Mouse (Mus musculus): Measurements from ENCODE around the gene B9d1. TPM values are rescaled to one million over a fixed set of nuclear protein-coding genes. Genes with fewer than 3 reads are reported as not detected.

The B9d1 gene
- polyA plus RNA-seq, 1 experiment from 2014 or later = 53.0 TPM

- Histone ChIP-seq H3K4me3 (no peak overlapping the region), H3K27me3 (ENCODE audit: poor library complexity, severe bottlenecking) (no peaks in the 10 kb centered on the region), H3K27ac (no peak overlapping the region), H3K36me3 (replicated peaks) (no peaks in the 10 kb centered on the region), H3K4me1 (no peaks in the 10 kb centered on the region), H3K9me3 (no peaks in the 10 kb centered on the region)
- DNase-seq (ENCODE audit: extremely low spot score, low spot score) = no peak
- 94% methylated on average over 5 of the region's 5 CpGs for WGBS
Observed at GRCm38 (mm10) chr11:61562421-61562820, 57.5 kb downstream of the B9d1 start.

Other genes starting within 250 kb of the B9d1 start
- gene Aldh3a2, start 237.7 kb upstream of the B9d1 start, polyA plus RNA-seq (2016; fragmentation: Nextera tagmentation; extraction: Ambion mirVana) = 19.3 and 19.4 TPM in 2 replicates
- not detected in 2 replicates for gene Slc47a2, start 162.3 kb upstream of the B9d1 start, polyA plus RNA-seq (2016; fragmentation: Nextera tagmentation; extraction: Ambion mirVana)
- gene Slc47a1, start 126.8 kb upstream of the B9d1 start, polyA plus RNA-seq (2016; fragmentation: Nextera tagmentation; extraction: Ambion mirVana) = 0.17 TPM in 1 of 2 replicates, not detected in the other
- 0.26 and 0.36 TPM in 2 replicates for gene Rnf112, start 51.0 kb upstream of the B9d1 start, polyA plus RNA-seq (2016; fragmentation: Nextera tagmentation; extraction: Ambion mirVana)
- 50.9 and 53.9 TPM in 2 replicates for gene Mfap4, start 19.7 kb upstream of the B9d1 start, polyA plus RNA-seq (2016; fragmentation: Nextera tagmentation; extraction: Ambion mirVana)
- 82.8 and 84.4 TPM in 2 replicates for gene Mapk7, start 10.7 kb upstream of the B9d1 start, polyA plus RNA-seq (2016; fragmentation: Nextera tagmentation; extraction: Ambion mirVana)
- 22.5 and 23.4 TPM in 2 replicates for gene Epn2, start 74.5 kb downstream of the B9d1 start, polyA plus RNA-seq (2016; fragmentation: Nextera tagmentation; extraction: Ambion mirVana)
- gene Grap, start 148.1 kb downstream of the B9d1 start, polyA plus RNA-seq (2016; fragmentation: Nextera tagmentation; extraction: Ambion mirVana) = 9.0 and 9.8 TPM in 2 replicates
- gene Fam83g, start 178.9 kb downstream of the B9d1 start, polyA plus RNA-seq (2016; fragmentation: Nextera tagmentation; extraction: Ambion mirVana) = 1.5 and 1.9 TPM in 2 replicates
- gene Slc5a10, start 215.7 kb downstream of the B9d1 start, polyA plus RNA-seq (2016; fragmentation: Nextera tagmentation; extraction: Ambion mirVana) = 0.07 and 0.12 TPM in 2 replicates